Mouse (Mus musculus): ENCODE data around the gene Megf8.
"Not testable (repeated sequence)": the region's sequence is repeated elsewhere in the genome, so short reads cannot be mapped to it uniquely, and the experiment has no call there.

Megf8 gene

GRCm38 (mm10) chr7:25383385-25383784 is 66.4 kb downstream of the Megf8 start:
- no peak for DNase-seq (ENCODE audit: low spot score)

- DNase-seq (ENCODE audit: low spot score): no peak
Observed at GRCm38 (mm10) chr7:25383891-25384290, 66.9 kb downstream of the Megf8 start.

DNA sequence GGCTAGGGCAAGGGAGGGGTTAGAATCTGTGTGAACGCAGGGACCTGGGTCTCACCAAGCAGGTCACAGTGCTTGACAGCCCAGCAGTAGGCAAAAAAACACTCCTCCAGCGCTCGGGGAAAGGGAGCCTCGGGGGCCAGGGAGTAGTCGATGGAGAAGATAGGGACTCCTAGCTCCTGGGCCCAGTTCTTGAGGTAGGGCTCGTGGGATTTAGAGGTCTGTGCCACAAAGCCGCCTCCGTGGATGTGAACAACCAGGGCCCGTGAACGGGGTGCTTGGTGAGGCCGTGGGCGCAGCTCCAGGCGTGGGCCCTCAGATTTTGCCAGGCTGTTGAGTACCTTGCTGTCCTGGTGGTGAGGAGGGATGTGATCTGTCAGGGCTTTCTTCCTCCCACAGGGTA is 67.4 kb downstream of the Megf8 start:
- no peak for DNase-seq (ENCODE audit: low spot score)

- no peak for DNase-seq (ENCODE audit: low spot score)
Observed at GRCm38 (mm10) chr7:25384818-25385217, 67.9 kb downstream of the Megf8 start.

DNA sequence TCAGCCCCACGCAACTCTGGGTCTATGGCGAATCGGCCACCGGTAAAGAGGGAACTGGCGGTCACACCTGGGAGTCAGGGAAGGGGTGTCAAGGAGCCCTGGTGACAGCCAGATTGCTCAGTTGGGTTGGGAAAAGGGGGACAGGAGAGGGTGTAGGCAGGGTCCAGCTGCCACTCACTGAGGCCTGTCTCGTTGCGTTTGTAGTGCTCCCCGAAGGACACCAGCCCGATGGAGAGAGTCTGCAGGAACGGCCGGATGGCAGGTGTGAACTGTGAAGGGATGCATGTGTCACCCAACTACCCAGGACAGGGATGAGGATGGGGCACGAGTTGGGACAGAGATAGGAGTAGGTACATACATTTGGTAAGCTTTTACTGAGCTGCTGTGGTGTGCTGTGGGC is 68.3 kb downstream of the Megf8 start:
- no peak for DNase-seq (ENCODE audit: low spot score)

- peak; percentile 56 for DNase-seq (ENCODE audit: low spot score)
Observed at GRCm38 (mm10) chr7:25385850-25386555, 69.0 kb downstream of the Megf8 start.

GRCm38 (mm10) chr7:25387811-25388440 is 71.0 kb downstream of the Megf8 start:
- DNase-seq (ENCODE audit: low spot score): no peak

- DNase-seq (ENCODE audit: low spot score): no peak
Observed at GRCm38 (mm10) chr7:25388916-25389315, 72.0 kb downstream of the Megf8 start.

DNA sequence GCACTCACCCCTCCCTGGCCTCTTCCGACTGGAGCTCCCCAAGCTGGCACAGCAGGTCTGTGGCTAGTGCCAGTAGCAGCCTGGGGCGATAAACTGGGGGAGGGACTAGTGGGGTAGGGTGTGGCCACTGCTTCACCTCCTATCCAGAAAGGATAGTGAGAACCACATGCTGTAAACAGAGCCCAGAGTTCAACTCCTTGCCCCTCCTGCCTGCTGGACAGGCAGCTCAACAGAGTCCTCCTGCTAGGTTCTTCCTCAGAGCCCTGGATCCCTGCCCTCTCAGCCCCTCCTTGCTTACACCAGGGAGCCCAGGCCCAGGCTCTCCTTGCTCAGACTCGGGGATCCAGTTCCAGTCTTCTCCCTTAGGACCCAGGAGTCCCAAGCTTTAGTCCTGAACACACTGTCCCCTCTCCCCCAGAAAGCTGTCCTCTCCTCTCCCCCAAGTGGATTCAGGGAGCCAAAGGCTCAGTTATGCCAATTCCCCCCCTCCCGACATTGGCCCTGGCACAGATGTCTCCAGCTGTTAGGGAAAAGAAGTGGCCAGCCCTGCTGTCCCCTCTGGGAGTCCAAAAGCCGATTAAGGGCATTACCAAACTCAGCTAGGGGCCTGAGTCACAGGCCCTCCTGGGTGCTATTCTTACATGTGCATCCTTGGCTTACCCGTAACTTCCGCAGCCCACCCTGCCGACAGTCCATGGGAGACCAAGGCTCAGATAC is 73.2 kb downstream of the Megf8 start:
- DNase-seq (ENCODE audit: low spot score): peak; percentile 45

DNA sequence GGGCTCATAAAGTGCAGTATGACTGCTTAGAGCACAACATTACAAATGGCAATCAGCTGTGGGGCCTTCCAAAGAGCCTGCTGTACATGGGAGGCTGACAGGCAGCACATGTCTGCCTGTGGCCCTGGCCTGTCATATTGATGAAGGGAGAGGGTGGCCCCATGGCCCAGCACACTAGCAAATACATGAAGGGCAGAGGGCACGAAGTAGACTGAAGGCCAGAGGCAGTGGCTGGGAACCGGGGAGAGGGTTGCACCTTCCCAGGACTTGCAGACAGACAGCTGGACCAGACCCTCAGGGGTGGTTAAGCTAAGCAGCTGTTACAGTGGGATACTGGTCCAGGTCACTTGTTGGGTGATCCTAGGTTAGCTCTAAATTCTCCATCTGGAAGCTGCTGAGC is 74.0 kb downstream of the Megf8 start:
- no peak for DNase-seq (ENCODE audit: low spot score)

- no peak for DNase-seq (ENCODE audit: low spot score)
Observed at GRCm38 (mm10) chr7:25391856-25392453, 75.0 kb downstream of the Megf8 start.

DNA sequence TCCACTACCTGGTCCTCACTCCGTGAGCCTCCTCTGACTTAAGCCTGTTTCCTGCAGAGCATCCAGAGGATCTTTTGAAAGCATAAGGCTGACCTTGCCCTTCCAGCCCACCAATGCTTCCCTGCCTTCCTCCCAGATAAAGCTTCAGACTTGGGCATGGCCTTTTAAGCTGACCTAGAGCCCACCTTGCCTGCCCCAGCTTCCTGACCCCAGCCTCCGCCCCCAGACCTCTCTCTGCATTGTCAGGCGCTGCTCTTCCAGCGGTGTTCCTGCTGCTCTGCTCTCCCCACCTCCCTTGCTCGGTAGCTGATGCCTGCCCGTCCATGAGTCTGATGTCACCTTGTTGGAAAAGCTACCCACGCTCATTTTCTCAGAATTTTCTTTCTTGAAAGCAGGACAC is 75.9 kb downstream of the Megf8 start:
- DNase-seq (ENCODE audit: low spot score): no peak

DNA sequence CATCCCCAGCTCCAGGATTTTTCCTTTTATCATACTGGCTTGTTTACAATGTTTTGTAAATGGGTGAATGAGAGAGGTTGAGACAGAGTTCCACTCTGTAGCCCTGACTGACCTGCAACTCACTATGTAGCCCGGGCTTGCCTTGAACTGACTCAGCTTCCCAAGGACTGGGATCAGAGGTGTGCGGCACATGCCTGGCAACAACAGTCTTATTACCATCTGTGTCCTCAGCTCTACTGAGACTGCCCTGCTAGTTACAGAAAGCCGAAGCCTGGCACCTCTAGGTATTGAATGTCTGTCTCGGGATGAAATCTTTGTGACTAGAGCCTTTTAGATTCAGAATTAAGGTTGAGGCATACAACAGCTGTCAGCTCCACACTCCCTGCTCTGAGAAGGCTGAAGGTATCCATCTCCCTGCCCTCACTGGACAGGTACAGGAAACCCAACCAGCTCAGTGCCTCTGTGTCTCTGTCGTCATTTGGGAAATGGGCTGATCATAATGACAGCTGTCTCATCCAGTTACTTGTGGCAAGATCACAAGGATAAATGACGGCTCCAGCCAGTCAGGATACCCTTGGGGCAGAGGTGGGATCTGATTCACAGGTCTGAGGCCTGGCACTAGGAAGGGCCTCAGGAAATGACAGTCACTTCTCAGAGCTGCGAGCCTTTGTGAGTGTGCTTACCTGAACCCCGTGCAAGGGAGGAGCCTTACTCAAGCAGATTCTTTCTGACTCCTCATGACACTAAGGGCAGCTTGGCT is 76.7 kb downstream of the Megf8 start:
- DNase-seq (ENCODE audit: low spot score): no peak

DNA sequence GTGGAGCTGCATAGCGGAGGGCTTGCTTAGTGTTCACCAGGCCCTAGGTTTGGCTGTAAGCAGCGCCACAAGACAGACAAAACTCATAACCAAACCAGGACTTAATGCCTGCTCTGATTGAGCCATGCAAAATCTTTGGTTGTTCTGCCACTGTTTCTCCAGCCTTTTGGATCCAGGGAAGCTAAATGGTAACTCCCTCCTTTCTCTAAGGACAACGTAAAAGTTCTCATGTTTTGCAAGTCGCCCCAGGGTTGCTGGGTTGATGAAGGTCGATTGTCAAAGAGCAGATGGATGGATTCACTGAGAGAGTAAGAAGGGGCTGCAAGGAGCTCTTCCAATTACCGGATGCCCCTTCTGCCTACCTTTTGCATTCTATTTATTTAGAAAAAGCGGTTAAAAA is 77.8 kb downstream of the Megf8 start:
- no peak for DNase-seq (ENCODE audit: low spot score)

GRCm38 (mm10) chr7:25395186-25395557 is 78.2 kb downstream of the Megf8 start:
- no peak for DNase-seq (ENCODE audit: low spot score)

- DNase-seq (ENCODE audit: low spot score): peak; percentile 94
Observed at GRCm38 (mm10) chr7:25395558-25396521, 78.9 kb downstream of the Megf8 start.

DNA sequence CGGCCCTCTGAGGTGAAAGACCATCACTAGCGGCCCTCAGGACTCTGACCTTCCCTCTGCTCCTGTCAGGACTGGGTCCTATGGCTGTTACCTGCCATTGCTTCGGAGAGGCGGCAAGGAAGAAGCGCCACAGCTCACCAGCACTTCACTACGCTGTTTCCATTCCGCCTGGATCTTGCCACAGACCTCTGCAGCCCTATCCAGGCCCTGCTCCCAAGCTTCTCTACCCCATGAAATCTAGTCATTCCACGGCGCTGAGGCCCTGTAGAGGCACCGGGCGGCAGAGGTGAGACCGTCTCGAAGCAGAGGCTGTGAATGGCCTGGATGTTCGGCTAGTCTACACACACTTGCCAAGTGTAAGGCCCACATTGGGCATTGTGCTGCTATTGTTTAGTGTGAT is 79.7 kb downstream of the Megf8 start:
- no peak for DNase-seq (ENCODE audit: low spot score)

GRCm38 (mm10) chr7:25398610-25399009 is 81.6 kb downstream of the Megf8 start, which contains the start of gene Lipe:
TSS of gene Lipe (minus strand) at chr7:25398710.
- DNase-seq (ENCODE audit: low spot score): no peak

GRCm38 (mm10) chr7:25399028-25399427 is 82.1 kb downstream of the Megf8 start:
- DNase-seq (ENCODE audit: low spot score): not testable (repeated sequence)

DNA sequence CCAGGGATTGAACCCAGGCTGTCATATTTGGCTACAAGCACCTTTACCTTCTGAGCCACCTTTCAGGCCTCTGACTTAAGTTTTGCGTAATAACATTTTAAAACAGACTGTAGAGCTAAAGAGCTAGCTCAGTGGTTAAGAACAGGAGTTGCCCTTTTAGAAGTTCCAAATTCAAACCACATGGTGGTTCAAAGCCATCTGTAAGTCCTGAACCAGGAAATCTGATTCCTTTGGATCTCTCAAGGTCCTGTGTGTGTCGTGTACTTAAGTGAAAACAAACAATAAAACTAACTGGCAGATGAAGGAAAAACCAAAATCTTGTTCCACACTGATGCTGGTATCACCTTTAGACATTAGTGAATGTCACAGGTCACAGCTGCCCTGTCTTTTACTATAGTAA is 84.6 kb downstream of the Megf8 start:
- no peak for DNase-seq (ENCODE audit: low spot score)

DNA sequence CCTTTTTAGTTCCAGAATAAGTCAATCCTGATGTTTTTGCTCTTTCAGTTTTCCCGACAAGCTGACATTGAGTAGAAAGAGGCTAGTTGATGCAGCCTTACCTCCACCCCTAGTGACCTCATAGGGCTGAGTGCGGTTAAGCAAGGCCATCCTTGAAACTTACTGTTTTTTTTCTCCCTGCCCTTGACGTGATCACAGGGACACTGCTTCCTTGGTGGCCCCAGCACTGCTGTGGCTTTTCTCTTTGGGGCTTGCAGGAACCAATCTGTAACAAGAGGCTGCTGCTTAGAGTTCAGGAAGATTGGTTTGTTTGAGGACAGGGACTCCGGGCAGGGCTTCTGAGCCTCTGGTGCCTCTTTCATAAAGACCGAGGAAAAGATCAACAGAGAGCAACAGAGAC is 85.0 kb downstream of the Megf8 start:
- no peak for DNase-seq (ENCODE audit: low spot score)

Measured in urinary bladder, postnatal 25 days (tissue).